Mouse (Mus musculus) myocyte (in vitro differentiated cells): ENCODE data around the gene Fbxo21.

Experiments used
- CEBPB ChIP-seq: IDR thresholded peaks from 2 replicates; pipeline ENCODE4 v1.6.1; 2011; ENCODE audit warnings: mild to moderate bottlenecking, moderate library complexity; ENCODE audit not compliant: poor library complexity, insufficient read depth, severe bottlenecking
- MYOG ChIP-seq, 3 experiments: IDR thresholded peaks; one replicate each; pipeline ENCODE4 v1.6.1; 2011; ENCODE audit warnings: control low read depth in 2 of 3, low read depth in 2 of 3, mild to moderate bottlenecking in 2 of 3; ENCODE audit not compliant: insufficient read length in 2 of 3, control insufficient read depth in 1 of 3, insufficient read depth in 1 of 3
- POLR2A ChIP-seq: IDR thresholded peaks from one replicate; pipeline ENCODE4 v1.6.1; 2011; ENCODE audit warnings: low read depth, mild to moderate bottlenecking, control low read depth, moderate library complexity; ENCODE audit not compliant: insufficient read length
- POLR2AphosphoS2 ChIP-seq: IDR thresholded peaks from one replicate; pipeline ENCODE4 v1.6.1; 2011; ENCODE audit warnings: low read depth, control low read depth; ENCODE audit not compliant: insufficient read length
- TCF12 ChIP-seq: IDR thresholded peaks from one replicate; pipeline ENCODE4 v1.6.1; 2011; ENCODE audit warnings: mild to moderate bottlenecking, control low read depth; ENCODE audit not compliant: poor library complexity, insufficient read depth, severe bottlenecking
- USF1 ChIP-seq: IDR thresholded peaks from one replicate; pipeline ENCODE4 v1.6.1; 2011; ENCODE audit warnings: low read depth, mild to moderate bottlenecking, control low read depth, moderate library complexity

DNA sequence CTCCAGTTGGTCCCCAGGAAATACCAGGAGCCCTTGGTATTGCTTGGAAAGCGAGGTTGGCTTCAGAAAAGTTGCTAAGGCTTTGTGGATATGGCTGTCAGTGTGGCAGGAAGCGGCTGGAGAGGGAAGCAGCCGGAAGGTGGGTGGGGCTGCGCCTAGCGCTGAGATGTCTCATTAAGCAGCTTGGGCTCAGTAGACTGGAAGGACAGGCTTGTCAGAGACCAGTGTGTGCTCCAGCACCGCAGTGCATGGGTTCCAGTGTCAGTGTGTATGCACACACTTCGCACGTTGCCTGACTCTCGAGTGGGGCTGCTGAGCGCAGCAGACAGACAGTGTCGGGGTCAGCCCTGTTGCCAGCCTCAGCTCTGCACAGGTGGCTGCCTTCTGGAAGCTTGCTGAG lies 23.1 kb downstream of the Fbxo21 start:
- TF ChIP-seq POLR2A (no peak), POLR2AphosphoS2 (no peak), USF1 (no peak), CEBPB (no peak), MYOG (IDR thresholded peaks at IDR 0.05; ENCODE audit: control insufficient read depth in 1 of 3, insufficient read depth in 1 of 3, insufficient read length in 2 of 3, low read depth in 2 of 3) (no peak), TCF12 (no peak)
